Mouse (Mus musculus) thymus, adult 2 months (tissue): ENCODE data around the gene Fbxo42. TPM values are rescaled to one million over a fixed set of nuclear protein-coding genes. Genes with fewer than 3 reads are reported as not detected.
A peak's percentile ranks its signal among the peaks of the same experiment; 100 is the strongest.

Experiments used
- DNase-seq: peaks from one replicate; pipeline ENCODE4 v3.0.0; 2021
- H3K27ac ChIP-seq: fragments of 200-500 bp; 2 replicates; pipeline ENCODE4 v1.5.1; 2012; ENCODE audit warnings: low read length, control low read depth; ENCODE audit not compliant: control insufficient read depth, insufficient read depth
- H3K27me3 ChIP-seq: fragments of 200-500 bp; 2 replicates; pipeline ENCODE4 v1.6.1; 2012; ENCODE audit warnings: mild to moderate bottlenecking, low read length, moderate library complexity, mixed read lengths; ENCODE audit not compliant: control insufficient read depth, insufficient read depth
- H3K36me3 ChIP-seq: fragments of 200-500 bp; 2 replicates; pipeline ENCODE4 v1.6.1; 2012; ENCODE audit warnings: mild to moderate bottlenecking, low read length, moderate library complexity; ENCODE audit not compliant: control insufficient read depth, insufficient read depth
- H3K4me1 ChIP-seq: fragments of 200-500 bp; replicated peaks from 2 replicates; pipeline ENCODE4 v1.6.1; 2012; ENCODE audit warnings: low read length; ENCODE audit not compliant: control insufficient read depth, insufficient read depth
- H3K4me3 ChIP-seq: fragments of 200-500 bp; 2 replicates; pipeline ENCODE4 v1.5.1; 2012; ENCODE audit warnings: mild to moderate bottlenecking, low read length, control low read depth, moderate library complexity; ENCODE audit not compliant: control insufficient read depth, insufficient read depth
- CTCF ChIP-seq: fragments of 200-500 bp; IDR thresholded peaks from 2 replicates; pipeline ENCODE4 v1.5.1; 2012; ENCODE audit warnings: mild to moderate bottlenecking, control low read depth, low read length, moderate library complexity, borderline replicate concordance; ENCODE audit not compliant: control insufficient read depth, poor library complexity, insufficient read depth; ENCODE audit errors: extremely low read depth
- POLR2A ChIP-seq: fragments of 200-500 bp; IDR thresholded peaks from 2 replicates; pipeline ENCODE4 v1.6.1; 2012; ENCODE audit warnings: mild to moderate bottlenecking, low read length, control low read depth, moderate library complexity; ENCODE audit not compliant: control insufficient read depth, poor library complexity, insufficient read depth; ENCODE audit errors: extremely low read depth
- WGBS: fragments of 180-500 bp; shearing (Covaris S2); methylation state at CpG from one replicate; pipeline ENCODE4 v1.1.7; 2018; 5-methylcytosine and 5-hydroxymethylcytosine counted together
- polyA plus RNA-seq: library from polyadenylated mRNA; depleted of rRNA; stranded (reverse); fragments of >200 nt; gene quantifications from 2 replicates; pipeline ENCODE4 v1.2.3, GENCODE M21; 2012

The Fbxo42 gene
- polyA plus RNA-seq, 1 experiment: 29.3 TPM

DNA sequence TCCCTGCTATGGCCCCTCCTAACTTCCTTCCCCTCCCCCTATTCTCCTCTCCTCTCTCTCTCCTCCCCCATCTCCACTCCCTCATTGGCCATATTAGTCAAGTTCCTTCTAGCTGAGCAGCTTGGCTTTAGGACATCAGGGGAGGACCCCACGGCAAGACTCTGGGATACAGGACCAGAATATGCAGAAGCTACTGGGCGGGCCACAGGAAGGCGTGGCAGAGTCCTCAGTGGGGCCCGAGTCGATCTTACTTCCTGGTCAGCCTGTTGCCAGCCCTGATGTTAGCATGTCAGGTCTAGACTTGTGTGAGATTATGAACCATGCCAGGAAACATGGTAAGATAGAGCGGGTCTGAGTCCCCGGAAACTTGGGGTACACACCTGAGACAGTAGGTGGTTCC, 81.0 kb downstream of the Fbxo42 start:
- Histone ChIP-seq H3K27ac (no peak overlapping the region), H3K4me3 (no peak overlapping the region), H3K36me3 (no peaks in the 10 kb centered on the region), H3K27me3 (no peaks in the 10 kb centered on the region), H3K4me1 (no peaks in the 10 kb centered on the region)
- no peak for DNase-seq
- 83% methylated on average over 7 of the region's 7 CpGs for WGBS
- TF ChIP-seq POLR2A (no peak), CTCF (no peak)

DNA sequence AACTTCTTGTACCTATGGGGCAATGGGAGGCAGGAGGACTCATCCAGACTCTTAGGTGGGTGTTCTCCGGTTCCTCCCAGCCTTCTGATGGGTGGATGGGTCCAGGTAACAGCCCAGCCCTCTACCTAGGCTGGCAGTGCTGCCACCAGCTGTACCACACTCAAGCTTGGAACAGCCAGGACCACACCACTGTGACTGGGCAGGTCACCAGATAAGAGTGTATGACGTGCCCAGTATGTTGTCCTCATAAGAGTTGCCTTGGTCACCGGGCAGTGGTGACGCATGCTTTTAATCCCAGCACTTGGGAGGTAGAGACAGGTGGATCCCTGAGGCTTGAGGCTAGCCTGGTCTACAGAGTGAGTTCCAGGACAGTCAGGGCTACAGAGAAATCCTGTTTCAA, 85.5 kb downstream of the Fbxo42 start:
- no peak overlapping the region for H3K27ac ChIP-seq
- 96% methylated on average over 4 of the region's 4 CpGs for WGBS

DNA sequence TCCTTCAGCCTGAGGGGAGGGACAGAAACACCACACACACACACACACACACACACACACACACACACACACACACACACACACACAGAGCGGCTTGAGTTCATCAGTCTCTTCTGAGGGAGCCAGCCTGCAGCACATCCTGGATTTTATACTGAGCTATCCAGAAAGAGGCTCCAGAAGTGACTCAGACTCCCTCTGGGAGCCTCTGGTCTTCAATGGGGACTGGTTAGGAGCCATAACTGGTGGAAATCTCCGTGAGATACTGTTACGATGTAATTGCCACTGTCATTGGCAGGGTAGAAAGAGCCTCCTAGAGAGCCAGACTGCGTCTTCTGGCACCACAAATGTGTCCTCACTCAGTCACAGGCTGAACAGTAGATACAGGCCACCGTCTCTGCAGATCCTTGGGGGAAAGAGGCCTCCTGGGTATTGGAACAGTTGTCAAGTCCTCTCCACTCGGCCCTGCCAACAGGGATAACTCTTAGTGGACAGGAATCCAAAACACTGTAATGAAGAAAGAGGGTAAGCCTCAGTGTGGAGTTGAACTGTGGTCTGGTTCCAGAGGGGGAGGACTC, 87.9 kb downstream of the Fbxo42 start:
- no peak overlapping the region for H3K27ac ChIP-seq
- no peak overlapping the region for H3K4me3 ChIP-seq
- H3K4me1 ChIP-seq: peaks cover 7% of the 10 kb centered on the region
- WGBS: 80% methylated on average over 6 of the region's 6 CpGs
- no peak for DNase-seq
- TF ChIP-seq CTCF (no peak), POLR2A (no peak)
- no peaks in the 10 kb centered on the region for H3K36me3 ChIP-seq
- peaks cover 13% of the 10 kb centered on the region for H3K27me3 ChIP-seq

More for the DNA sequence above, 85.5 kb downstream of the Fbxo42 start:
- no peaks in the 10 kb centered on the region for H3K36me3 ChIP-seq
- TF ChIP-seq POLR2A (no peak), CTCF (no peak)
- no peaks in the 10 kb centered on the region for H3K4me1 ChIP-seq
- DNase-seq: no peak
- no peak overlapping the region for H3K4me3 ChIP-seq
- H3K27me3 ChIP-seq: peaks cover 6% of the 10 kb centered on the region; the same call in 1 of the 2 replicates

DNA sequence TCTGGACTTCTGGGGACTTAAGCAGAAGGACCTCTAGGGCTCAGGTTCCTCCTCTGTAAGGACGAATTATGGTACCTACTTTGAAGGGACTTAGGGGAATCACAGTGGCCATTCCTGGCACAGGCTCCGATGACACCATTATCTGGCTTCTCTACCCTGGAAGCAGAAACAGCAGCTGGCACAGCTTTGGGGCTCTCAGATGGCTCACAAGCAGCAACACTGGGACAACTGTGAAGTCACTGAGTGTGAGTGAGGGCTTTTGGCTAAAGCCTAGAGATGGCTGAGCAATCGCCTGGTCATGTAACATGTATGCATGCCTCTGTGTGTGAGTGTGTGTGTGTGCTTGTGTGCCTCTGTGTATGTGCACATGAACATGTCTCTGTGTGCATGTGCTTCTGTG, 89.1 kb downstream of the Fbxo42 start:
- Histone ChIP-seq H3K27me3 (peaks cover 19% of the 10 kb centered on the region), H3K27ac (no peak overlapping the region), H3K36me3 (no peaks in the 10 kb centered on the region), H3K4me1 (peaks cover 7% of the 10 kb centered on the region), H3K4me3 (no peak overlapping the region)
- WGBS: 69% methylated on average over 3 of the region's 3 CpGs
- TF ChIP-seq CTCF: no peak
- no peak for TF ChIP-seq POLR2A
- no peak for DNase-seq

DNA sequence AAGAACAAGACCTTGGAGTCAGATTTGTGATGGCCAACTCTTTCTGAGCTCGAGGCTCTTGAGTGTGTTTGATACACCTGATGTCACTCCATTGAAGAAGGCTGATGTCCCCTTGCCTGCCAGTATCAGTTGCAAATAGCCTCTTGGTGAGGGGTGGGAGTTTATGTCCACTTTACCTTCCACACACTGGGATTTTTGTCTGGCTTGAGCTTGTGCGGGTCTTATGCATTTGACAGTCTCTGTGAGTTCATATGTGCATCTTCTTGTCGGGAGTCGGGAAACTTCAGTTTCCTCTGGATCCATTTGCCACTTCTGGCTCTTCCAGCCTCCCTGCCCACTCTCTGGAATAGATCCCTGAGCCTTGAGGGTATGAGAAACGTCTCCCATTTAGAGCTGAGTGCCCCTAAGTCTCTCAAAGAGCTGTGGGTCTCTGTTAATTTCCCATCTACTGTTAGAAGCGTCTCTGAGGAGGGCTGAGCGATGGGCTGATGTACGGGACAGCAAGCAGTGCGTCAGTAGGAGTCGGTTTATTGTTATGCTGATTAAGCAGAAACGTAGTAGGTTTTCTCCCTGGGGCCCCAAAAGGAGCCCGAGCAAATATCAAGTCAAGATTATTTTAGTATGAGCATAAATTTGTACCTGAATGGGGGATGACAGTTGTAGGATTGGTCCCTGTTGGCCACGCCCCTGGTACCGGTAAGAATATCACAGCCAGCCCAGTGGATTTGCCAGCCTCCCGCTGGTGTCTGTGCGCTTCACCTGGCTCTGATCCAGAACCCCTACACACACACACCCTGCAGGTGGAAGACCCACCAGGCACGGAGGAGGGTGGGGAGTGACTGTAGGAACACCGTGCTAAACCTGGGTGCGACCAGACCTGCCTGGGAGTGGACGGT, 91.0 kb downstream of the Fbxo42 start:
- H3K27me3 ChIP-seq: peaks cover 22% of the 10 kb centered on the region
- no peak for TF ChIP-seq CTCF
- no peak for TF ChIP-seq POLR2A
- peaks cover 7% of the 10 kb centered on the region for H3K4me1 ChIP-seq
- no peaks in the 10 kb centered on the region for H3K36me3 ChIP-seq
- H3K4me3 ChIP-seq: peak overlapping the region; percentile 17; the same call in 1 of the 2 replicates
- DNase-seq: no peak
- WGBS: 10% methylated on average over 20 of the region's 20 CpGs
- H3K27ac ChIP-seq: no peak overlapping the region

GRCm38 (mm10) chr4:141239388-141240125, 91.8 kb downstream of the Fbxo42 start, which contains the start of gene Arhgef19:
Arhgef19 (plus strand) TSS chr4:141239499.
- WGBS: 3% methylated on average over 31 of the region's 31 CpGs
- H3K27ac ChIP-seq: no peak within 1 kb of the TSS
- H3K4me3 ChIP-seq: peak within 1 kb of the TSS; percentile 17; the same call in 1 of the 2 replicates
- no peaks in the 10 kb centered on the region for H3K36me3 ChIP-seq
- peaks cover 22% of the 10 kb centered on the region for H3K27me3 ChIP-seq
- TF ChIP-seq POLR2A: no peak
- H3K4me1 ChIP-seq: peaks cover 7% of the 10 kb centered on the region
- DNase-seq: peak; percentile 84
